Mouse (Mus musculus): ENCODE results near the gene Scyl2. TPM values are rescaled to one million over a fixed set of nuclear protein-coding genes. Genes with fewer than 3 reads are reported as not detected.

Gene Scyl2
- polyA plus RNA-seq, 1 experiment from 2014 or later = 23.5 TPM

DNA sequence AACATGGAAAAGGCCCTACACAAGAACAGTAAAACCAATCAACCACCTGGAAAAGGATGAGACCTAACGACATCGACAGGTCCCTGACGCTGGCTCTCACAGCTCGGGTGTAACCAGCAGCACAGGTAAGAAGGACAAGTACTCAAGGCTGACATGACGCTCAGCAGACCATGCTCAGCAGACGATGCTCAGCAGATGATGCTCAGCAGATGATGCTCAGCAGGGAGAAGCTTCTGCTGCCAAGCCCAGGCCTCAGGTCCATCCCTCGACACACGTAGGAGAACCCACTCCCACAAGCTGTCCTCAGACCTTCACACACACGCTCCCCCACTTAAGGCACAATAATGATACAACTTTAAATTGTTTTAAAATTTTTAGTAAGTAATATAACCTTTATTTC, 20.4 kb downstream of the Scyl2 start:
- no peak for DNase-seq (ENCODE audit: low spot score)
- no peaks in the 10 kb centered on the region for H3K27me3 ChIP-seq (ENCODE audit: control insufficient read depth, insufficient read depth, low read length)
- no peak overlapping the region for H3K4me2 ChIP-seq (replicated peaks; ENCODE audit: low read depth, low read length)
- no peaks in the 10 kb centered on the region for H3K4me1 ChIP-seq (replicated peaks; ENCODE audit: control insufficient read depth, insufficient read depth, low read length)
- H3K4me3 ChIP-seq (ENCODE audit: low read depth, low read length) = no peak overlapping the region
- no peaks in the 10 kb centered on the region for H3K36me3 ChIP-seq (ENCODE audit: control insufficient read depth, insufficient read depth, low read length)
- 93% methylated on average over 9 of the region's 9 CpGs for WGBS
- no peak overlapping the region for H3K9ac ChIP-seq (ENCODE audit: low read depth, low read length)
- H3K27ac ChIP-seq (ENCODE audit: low read depth, low read length) = no peak overlapping the region
- no peaks in the 10 kb centered on the region for H3K9me3 ChIP-seq (ENCODE audit: control insufficient read depth, low read length)
- no peak for ATAC-seq (ENCODE audit: low FRiP score)

DNA sequence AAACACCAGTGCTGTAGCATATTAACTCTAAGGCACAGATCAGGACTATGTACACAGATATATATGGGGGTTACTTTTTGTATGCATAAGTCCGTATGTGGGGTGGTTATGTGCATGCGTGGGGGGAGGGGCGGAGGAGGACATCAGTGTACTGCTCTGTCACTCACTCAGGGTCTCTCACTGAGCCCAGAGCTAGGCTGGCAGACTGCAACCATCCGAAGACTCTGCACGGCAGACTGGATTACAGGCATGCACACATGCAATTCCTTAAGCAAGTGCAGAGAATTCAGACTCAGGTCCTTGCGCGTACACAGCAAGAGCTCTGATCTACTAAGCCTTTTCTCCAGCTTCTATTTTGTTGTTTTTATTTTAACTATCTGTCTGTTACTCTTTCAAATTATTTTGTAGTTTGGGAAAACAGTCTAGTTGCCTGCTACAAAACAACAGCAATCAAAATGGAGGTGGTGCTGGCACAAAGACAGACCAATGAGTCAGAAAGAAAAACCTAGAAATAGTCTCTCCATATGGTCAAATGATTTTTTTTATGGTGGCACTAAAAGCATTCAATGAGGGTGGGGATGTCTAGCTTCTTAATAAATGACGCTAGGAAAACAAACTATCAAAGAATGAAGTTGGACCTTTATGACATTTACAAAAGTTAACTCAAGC, 21.0 kb downstream of the Scyl2 start:
- WGBS = 94% methylated on average over 8 of the region's 8 CpGs
- no peaks in the 10 kb centered on the region for H3K36me3 ChIP-seq (ENCODE audit: control insufficient read depth, insufficient read depth, low read length)
- no peaks in the 10 kb centered on the region for H3K9me3 ChIP-seq (ENCODE audit: control insufficient read depth, low read length)
- H3K9ac ChIP-seq (ENCODE audit: low read depth, low read length) = no peak overlapping the region
- H3K27ac ChIP-seq (ENCODE audit: low read depth, low read length) = no peak overlapping the region
- no peak overlapping the region for H3K4me3 ChIP-seq (ENCODE audit: low read depth, low read length)
- no peak for DNase-seq (ENCODE audit: low spot score)
- H3K4me2 ChIP-seq (replicated peaks; ENCODE audit: low read depth, low read length) = no peak overlapping the region
- no peaks in the 10 kb centered on the region for H3K27me3 ChIP-seq (ENCODE audit: control insufficient read depth, insufficient read depth, low read length)
- H3K4me1 ChIP-seq (replicated peaks; ENCODE audit: control insufficient read depth, insufficient read depth, low read length) = no peaks in the 10 kb centered on the region
- ATAC-seq (ENCODE audit: low FRiP score) = no peak

DNA sequence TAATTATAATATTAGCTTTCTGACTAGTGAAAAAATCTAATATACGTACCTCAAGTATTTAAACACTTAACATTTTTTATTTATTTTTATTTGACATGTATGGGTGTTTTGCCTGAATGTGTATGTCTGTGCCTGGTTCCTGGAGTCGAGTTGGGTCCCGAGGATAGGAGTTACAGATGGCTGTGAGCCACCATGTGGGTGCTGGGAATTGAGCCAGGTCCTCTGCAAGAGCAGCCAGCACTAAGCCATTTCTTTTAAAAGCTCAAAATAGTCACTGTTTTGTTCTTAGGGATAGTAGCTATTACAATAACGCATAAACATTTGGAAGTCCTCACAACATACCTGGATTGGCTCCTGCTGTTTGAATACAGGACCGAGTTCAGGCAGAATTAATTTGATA, 29.7 kb downstream of the Scyl2 start:
- DNase-seq (ENCODE audit: low spot score) (no peak), ATAC-seq (ENCODE audit: low FRiP score) (no peak)
- no peak overlapping the region for H3K9ac ChIP-seq (ENCODE audit: low read depth, low read length)
- no peak overlapping the region for H3K4me3 ChIP-seq (ENCODE audit: low read depth, low read length)
- no peak overlapping the region for H3K27ac ChIP-seq (ENCODE audit: low read depth, low read length)
- H3K36me3 ChIP-seq (ENCODE audit: control insufficient read depth, insufficient read depth, low read length) = peaks cover 5% of the 10 kb centered on the region
- no peak overlapping the region for H3K4me2 ChIP-seq (replicated peaks; ENCODE audit: low read depth, low read length)
- H3K4me1 ChIP-seq (replicated peaks; ENCODE audit: control insufficient read depth, insufficient read depth, low read length) = no peaks in the 10 kb centered on the region
- H3K27me3 ChIP-seq (ENCODE audit: control insufficient read depth, insufficient read depth, low read length) = no peaks in the 10 kb centered on the region
- H3K9me3 ChIP-seq (ENCODE audit: control insufficient read depth, low read length) = no peaks in the 10 kb centered on the region
- WGBS = 94% methylated on average over 5 of the region's 5 CpGs

DNA sequence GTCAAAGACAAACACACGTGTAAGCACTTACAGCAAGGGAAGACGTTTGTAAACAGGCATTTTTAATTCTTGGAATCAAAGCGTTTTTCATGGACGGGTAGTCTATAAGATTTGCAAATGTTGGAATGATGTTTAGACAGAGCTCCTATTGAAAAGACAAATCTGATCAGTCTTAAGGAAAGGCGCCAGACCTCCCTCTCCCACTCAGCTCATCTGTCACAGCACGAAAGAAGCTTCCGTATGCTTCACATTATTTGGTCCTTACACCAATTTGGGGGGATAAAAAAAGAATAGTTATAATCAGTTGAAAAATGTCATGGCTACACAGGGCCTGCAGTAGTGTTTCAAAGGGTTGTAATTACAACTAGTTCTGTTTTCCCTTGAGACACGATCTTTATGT, 33.2 kb downstream of the Scyl2 start:
- Histone ChIP-seq H3K4me2 (replicated peaks; ENCODE audit: low read depth, low read length) (no peak overlapping the region), H3K36me3 (ENCODE audit: control insufficient read depth, insufficient read depth, low read length) (peaks cover 5% of the 10 kb centered on the region), H3K4me3 (ENCODE audit: low read depth, low read length) (no peak overlapping the region), H3K27ac (ENCODE audit: low read depth, low read length) (no peak overlapping the region), H3K27me3 (ENCODE audit: control insufficient read depth, insufficient read depth, low read length) (no peaks in the 10 kb centered on the region), H3K4me1 (replicated peaks; ENCODE audit: control insufficient read depth, insufficient read depth, low read length) (no peaks in the 10 kb centered on the region), H3K9me3 (ENCODE audit: control insufficient read depth, low read length) (no peaks in the 10 kb centered on the region), H3K9ac (ENCODE audit: low read depth, low read length) (no peak overlapping the region)
- WGBS = 92% methylated on average over 8 of the region's 8 CpGs
- ATAC-seq (ENCODE audit: low FRiP score) = no peak
- no peak for DNase-seq (ENCODE audit: low spot score)

DNA sequence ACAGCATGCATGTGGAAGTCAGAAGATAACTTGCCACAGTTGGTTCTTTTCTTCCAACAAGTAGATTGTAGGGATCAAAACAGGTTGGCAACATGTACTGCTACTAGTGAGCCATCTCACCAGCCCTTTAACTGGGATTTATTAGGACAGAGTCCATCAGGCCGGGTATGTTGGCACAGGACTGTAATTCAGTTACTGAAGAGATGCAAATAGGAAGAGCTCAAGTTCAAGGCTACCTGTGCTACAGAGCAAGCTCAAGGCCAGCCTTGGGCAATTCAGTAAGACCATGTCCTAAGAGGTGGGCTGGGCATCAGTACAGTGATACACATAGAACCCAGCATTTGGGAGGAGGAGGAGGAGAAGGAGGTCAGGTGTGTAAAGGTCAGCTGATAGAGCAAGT, 34.4 kb downstream of the Scyl2 start:
- DNase-seq (ENCODE audit: low spot score) = no peak
- 97% methylated on average over 1 of the region's 1 CpGs for WGBS
- H3K27ac ChIP-seq (ENCODE audit: low read depth, low read length) = no peak overlapping the region
- H3K4me1 ChIP-seq (replicated peaks; ENCODE audit: control insufficient read depth, insufficient read depth, low read length) = no peaks in the 10 kb centered on the region
- H3K9me3 ChIP-seq (ENCODE audit: control insufficient read depth, low read length) = no peaks in the 10 kb centered on the region
- ATAC-seq (ENCODE audit: low FRiP score) = no peak
- H3K4me3 ChIP-seq (ENCODE audit: low read depth, low read length) = no peak overlapping the region
- H3K9ac ChIP-seq (ENCODE audit: low read depth, low read length) = no peak overlapping the region
- peaks cover 5% of the 10 kb centered on the region; the same call in 1 of the 2 replicates for H3K36me3 ChIP-seq (ENCODE audit: control insufficient read depth, insufficient read depth, low read length)
- no peaks in the 10 kb centered on the region for H3K27me3 ChIP-seq (ENCODE audit: control insufficient read depth, insufficient read depth, low read length)
- no peak overlapping the region for H3K4me2 ChIP-seq (replicated peaks; ENCODE audit: low read depth, low read length)

DNA sequence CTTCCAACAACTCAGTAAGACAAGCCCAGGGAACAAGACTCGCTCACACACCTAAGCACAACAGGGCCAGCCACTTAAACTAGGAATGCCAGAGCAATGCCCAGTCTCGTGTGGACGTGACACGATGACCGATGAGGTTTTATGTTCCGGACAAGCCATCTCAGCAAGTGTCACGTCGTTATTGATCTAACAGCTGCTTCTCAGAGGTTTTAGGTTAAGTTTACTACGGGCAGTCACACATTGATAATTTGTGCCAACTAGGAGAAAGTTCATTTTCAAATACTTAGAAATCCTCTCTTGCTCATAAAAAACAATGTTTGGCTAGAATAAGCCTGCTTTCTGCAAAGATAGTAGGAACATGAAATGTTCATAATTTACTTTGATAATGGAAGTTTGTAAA, 39.2 kb downstream of the Scyl2 start:
- 91% methylated on average over 9 of the region's 9 CpGs for WGBS
- no peaks in the 10 kb centered on the region for H3K4me1 ChIP-seq (replicated peaks; ENCODE audit: control insufficient read depth, insufficient read depth, low read length)
- no peak for DNase-seq (ENCODE audit: low spot score)
- no peaks in the 10 kb centered on the region for H3K27me3 ChIP-seq (ENCODE audit: control insufficient read depth, insufficient read depth, low read length)
- no peak overlapping the region for H3K9ac ChIP-seq (ENCODE audit: low read depth, low read length)
- H3K9me3 ChIP-seq (ENCODE audit: control insufficient read depth, low read length) = no peaks in the 10 kb centered on the region
- no peak for ATAC-seq (ENCODE audit: low FRiP score)
- no peaks in the 10 kb centered on the region for H3K36me3 ChIP-seq (ENCODE audit: control insufficient read depth, insufficient read depth, low read length)
- no peak overlapping the region for H3K4me3 ChIP-seq (ENCODE audit: low read depth, low read length)
- no peak overlapping the region for H3K4me2 ChIP-seq (replicated peaks; ENCODE audit: low read depth, low read length)
- no peak overlapping the region for H3K27ac ChIP-seq (ENCODE audit: low read depth, low read length)

DNA sequence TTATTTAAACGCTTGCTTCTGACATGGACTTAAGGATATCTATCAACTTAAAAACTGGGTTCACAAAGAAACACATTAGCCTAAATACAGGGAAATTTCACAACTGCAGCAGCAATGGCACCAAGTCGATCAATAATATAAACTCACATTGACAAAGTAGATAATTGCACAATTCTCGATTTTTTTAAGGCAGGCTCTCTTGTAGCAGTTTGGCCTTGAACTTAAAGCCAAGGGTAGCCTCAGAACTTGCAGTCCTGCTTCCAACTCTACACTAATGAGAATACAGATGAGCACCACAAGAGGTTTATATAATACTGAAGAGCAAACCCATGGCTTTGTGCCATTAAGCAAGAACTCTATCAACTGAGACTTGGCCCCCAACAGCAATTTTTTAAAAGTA, 49.1 kb downstream of the Scyl2 start:
- Histone ChIP-seq H3K9ac (ENCODE audit: low read depth, low read length) (no peak overlapping the region), H3K9me3 (ENCODE audit: control insufficient read depth, low read length) (no peaks in the 10 kb centered on the region), H3K27me3 (ENCODE audit: control insufficient read depth, insufficient read depth, low read length) (no peaks in the 10 kb centered on the region), H3K27ac (ENCODE audit: low read depth, low read length) (no peak overlapping the region), H3K4me1 (replicated peaks; ENCODE audit: control insufficient read depth, insufficient read depth, low read length) (no peaks in the 10 kb centered on the region), H3K36me3 (ENCODE audit: control insufficient read depth, insufficient read depth, low read length) (no peaks in the 10 kb centered on the region), H3K4me3 (ENCODE audit: low read depth, low read length) (no peak overlapping the region), H3K4me2 (replicated peaks; ENCODE audit: low read depth, low read length) (no peak overlapping the region)
- DNase-seq (ENCODE audit: low spot score) (no peak), ATAC-seq (ENCODE audit: low FRiP score) (no peak)
- 90% methylated on average over 3 of the region's 3 CpGs for WGBS

DNA sequence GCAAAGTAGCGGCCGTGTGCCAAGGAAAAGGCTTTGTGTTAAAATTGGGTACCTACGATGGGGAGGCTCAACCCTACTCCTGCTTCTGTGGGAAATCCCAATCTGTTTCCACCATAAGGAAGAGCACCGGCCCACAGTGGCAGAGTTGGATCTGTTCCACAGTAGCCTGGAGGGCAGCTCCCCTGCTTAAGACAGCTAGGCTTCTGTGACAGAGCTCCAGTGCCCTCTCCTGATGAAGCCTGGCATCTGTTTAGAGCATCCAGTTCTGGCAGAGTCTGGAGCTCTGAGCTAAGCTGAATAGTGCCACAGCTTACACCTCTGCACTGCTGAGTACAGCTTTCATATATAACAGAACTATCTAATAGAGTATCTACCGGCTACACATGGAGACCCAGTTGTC, 51.1 kb downstream of the Scyl2 start:
- Histone ChIP-seq H3K4me3 (ENCODE audit: low read depth, low read length) (no peak overlapping the region), H3K9me3 (ENCODE audit: control insufficient read depth, low read length) (no peaks in the 10 kb centered on the region), H3K4me2 (replicated peaks; ENCODE audit: low read depth, low read length) (no peak overlapping the region), H3K27me3 (ENCODE audit: control insufficient read depth, insufficient read depth, low read length) (no peaks in the 10 kb centered on the region), H3K4me1 (replicated peaks; ENCODE audit: control insufficient read depth, insufficient read depth, low read length) (no peaks in the 10 kb centered on the region), H3K36me3 (ENCODE audit: control insufficient read depth, insufficient read depth, low read length) (no peaks in the 10 kb centered on the region), H3K9ac (ENCODE audit: low read depth, low read length) (no peak overlapping the region), H3K27ac (ENCODE audit: low read depth, low read length) (no peak overlapping the region)
- WGBS = 84% methylated on average over 5 of the region's 5 CpGs
- ATAC-seq (ENCODE audit: low FRiP score) (no peak), DNase-seq (ENCODE audit: low spot score) (no peak)

DNA sequence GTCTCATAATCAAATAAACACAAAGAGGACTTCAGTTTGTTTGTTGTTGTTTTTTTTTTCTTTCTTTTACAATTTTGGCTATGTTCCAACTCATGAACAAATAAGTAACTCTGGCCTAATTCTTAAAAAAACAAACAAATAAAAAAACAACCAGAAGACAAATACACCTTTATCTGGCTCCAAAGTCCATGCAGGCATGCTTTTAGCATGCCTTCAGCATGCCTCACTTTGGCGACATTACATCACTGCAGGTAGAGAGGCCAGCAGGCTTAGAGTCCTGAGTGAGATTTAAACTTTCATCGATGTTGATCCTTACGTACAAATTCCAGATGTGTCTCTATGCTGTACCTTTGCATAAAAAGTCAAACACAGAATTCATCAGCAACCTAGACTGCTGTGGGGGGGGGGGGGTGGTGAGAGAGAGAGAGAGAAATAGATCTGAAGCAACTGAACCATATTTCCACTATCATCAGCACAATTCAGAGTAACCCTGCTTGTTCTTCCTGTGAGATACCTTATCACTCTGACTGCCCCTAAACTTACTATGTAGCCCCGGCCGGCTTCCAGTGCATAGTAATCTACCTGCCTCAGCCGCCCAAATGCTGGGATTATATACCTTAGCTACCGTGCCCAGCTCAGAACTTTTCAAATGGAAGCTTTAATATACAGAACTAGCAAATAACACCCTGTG, 52.2 kb downstream of the Scyl2 start:
- H3K4me1 ChIP-seq (replicated peaks; ENCODE audit: control insufficient read depth, insufficient read depth, low read length) = no peaks in the 10 kb centered on the region
- ATAC-seq (ENCODE audit: low FRiP score) = no peak
- no peak overlapping the region for H3K4me3 ChIP-seq (ENCODE audit: low read depth, low read length)
- no peak for DNase-seq (ENCODE audit: low spot score)
- no peak overlapping the region for H3K9ac ChIP-seq (ENCODE audit: low read depth, low read length)
- H3K9me3 ChIP-seq (ENCODE audit: control insufficient read depth, low read length) = no peaks in the 10 kb centered on the region
- H3K4me2 ChIP-seq (replicated peaks; ENCODE audit: low read depth, low read length) = no peak overlapping the region
- no peaks in the 10 kb centered on the region for H3K27me3 ChIP-seq (ENCODE audit: control insufficient read depth, insufficient read depth, low read length)
- no peak overlapping the region for H3K27ac ChIP-seq (ENCODE audit: low read depth, low read length)
- 90% methylated on average over 7 of the region's 7 CpGs for WGBS
- H3K36me3 ChIP-seq (ENCODE audit: control insufficient read depth, insufficient read depth, low read length) = no peaks in the 10 kb centered on the region
